In genomic region chr19:45338182-45338581, GRCm38 (mm10) we compare ENCODE assay signal across 10 mouse cellular contexts. TPM values are rescaled to one million over a fixed set of nuclear protein-coding genes. Genes with fewer than 3 reads are reported as not detected.
DNase-seq lines count a peak whose midpoint lies in the region; ATAC-seq and TF ChIP-seq lines count a peak whose summit lies in the region.
"Had no signal": no experiment of that assay in that cellular context is flagged by ENCODE, and none has a peak within 500 bp of the region (broad histone marks: within the 10 kb centered on the region; RNA-seq: fewer than 3 reads in every experiment).

No protein-coding gene starts in this region.

- peak; percentile 78 for ATAC-seq in midbrain, embryonic 15.5 days (replicated peaks)
- ATAC-seq in intestine, postnatal 0 days: no peak

- H3K4me3 ChIP-seq in cortical plate, adult 2 months (ENCODE audit: insufficient read depth, low read length): peak overlapping the region; percentile 27
- no peak overlapping the region for H3K4me3 ChIP-seq in midbrain, embryonic 15.5 days
- H3K4me3 ChIP-seq in intestine, postnatal 0 days (ENCODE audit: low read depth, low read length): no peak overlapping the region
- H3K4me3 ChIP-seq: limb, embryonic 13.5 days had no signal

- H3K9ac ChIP-seq in midbrain, embryonic 15.5 days: peak overlapping the region; percentile 11; the same call in 1 of the 2 replicates
- no peak overlapping the region for H3K9ac ChIP-seq in intestine, postnatal 0 days (ENCODE audit: low read depth, low read length)
- H3K9ac ChIP-seq: limb, embryonic 13.5 days had no signal

- peaks cover 3% of the 10 kb centered on the region for H3K4me1 ChIP-seq in cortical plate, adult 2 months (ENCODE audit: control insufficient read depth, insufficient read depth, low read length)
- peaks cover 19% of the 10 kb centered on the region for H3K4me1 ChIP-seq in midbrain, embryonic 15.5 days
- no peaks in the 10 kb centered on the region for H3K4me1 ChIP-seq in intestine, postnatal 0 days (replicated peaks; ENCODE audit: control insufficient read depth, insufficient read depth, low read length)
- H3K4me1 ChIP-seq: limb, embryonic 13.5 days had no signal

- no peaks in the 10 kb centered on the region for H3K27me3 ChIP-seq in midbrain, embryonic 15.5 days (replicated peaks)
- no peaks in the 10 kb centered on the region for H3K27me3 ChIP-seq in intestine, postnatal 0 days (replicated peaks; ENCODE audit: control insufficient read depth, insufficient read depth, low read length)
- H3K27me3 ChIP-seq: limb, embryonic 13.5 days had no signal

- WGBS in midbrain, embryonic 15.5 days: 19% methylated on average over 10 of the region's 10 CpGs
- WGBS in intestine, postnatal 0 days: 52% methylated on average over 10 of the region's 10 CpGs

- H3K27ac ChIP-seq in cortical plate, adult 2 months (ENCODE audit: insufficient read depth, low read length): peak overlapping the region; percentile 78
- H3K27ac ChIP-seq in midbrain, embryonic 15.5 days: peak overlapping the region; percentile 77
- no peak overlapping the region for H3K27ac ChIP-seq in intestine, postnatal 0 days (ENCODE audit: low read depth, low read length)
- H3K27ac ChIP-seq: limb, embryonic 13.5 days had no signal

- peak; percentile 29 for DNase-seq in 3T3-L1 (ENCODE audit: low read depth, low spot score)
- DNase-seq in layer of hippocampus, adult 18-20 months (ENCODE audit: low spot score in 2 of 2): peak; percentile 57 to 79
- no peak for DNase-seq in heart, postnatal 10 days
- DNase-seq in ovary, adult 18-20 months (ENCODE audit: low spot score): no peak
- DNase-seq in cerebellum, adult 9-11 months: no peak
- DNase-seq: kidney, adult 11 months had no signal

- peak overlapping the region; percentile 17 for H3K4me2 ChIP-seq in midbrain, embryonic 15.5 days
- H3K4me2 ChIP-seq in intestine, postnatal 0 days (replicated peaks; ENCODE audit: low read depth): no peak overlapping the region
- H3K4me2 ChIP-seq: limb, embryonic 13.5 days had no signal

- H3K9me3 ChIP-seq in midbrain, embryonic 15.5 days: no peaks in the 10 kb centered on the region
- no peaks in the 10 kb centered on the region for H3K9me3 ChIP-seq in intestine, postnatal 0 days (ENCODE audit: control insufficient read depth)
- H3K9me3 ChIP-seq: limb, embryonic 13.5 days had no signal

- no peak for TF ChIP-seq CTCF in cortical plate, adult 2 months (IDR thresholded peaks at IDR 0.05; ENCODE audit: extremely low read depth, insufficient read depth, low read length)
- TF ChIP-seq CTCF in intestine, postnatal 0 days (IDR thresholded peaks at IDR 0.05; ENCODE audit: low read depth): no peak

- no peaks in the 10 kb centered on the region for H3K36me3 ChIP-seq in midbrain, embryonic 15.5 days (replicated peaks)
- H3K36me3 ChIP-seq in intestine, postnatal 0 days (ENCODE audit: control insufficient read depth, insufficient read depth): no peaks in the 10 kb centered on the region
- H3K36me3 ChIP-seq: limb, embryonic 13.5 days had no signal

- intact Hi-C loops in heart, postnatal 10 days (cut with DNase I): no loop called here

- peak; percentile 40; the same call in 1 of the 2 replicates for TF ChIP-seq POLR2A in cortical plate, adult 2 months (IDR thresholded peaks at IDR 0.05; ENCODE audit: extremely low read depth, insufficient read depth, low read length)

RNA-seq across cellular contexts. Expression of gene Btrc, which starts 25.4 kb away (rescaled TPM):
- 70.8 and 73.6 TPM in 2 replicates for polyA plus RNA-seq in cortical plate, adult 2 months (2012; rRNA removed)
- 100 to 1,000 TPM in 1 of 2 experiments, 10 to 100 TPM in 1; 99.8 to 104 TPM for total RNA-seq in layer of hippocampus, adult 18-20 months (2021)
- 65.9 and 66.7 TPM in 2 replicates for polyA plus RNA-seq in midbrain, embryonic 15.5 days (2015; fragmentation: Nextera tagmentation; extraction: Ambion mirVana)
- 11.9 and 12.3 TPM in 2 replicates for polyA plus RNA-seq in intestine, postnatal 0 days (2015; fragmentation: Nextera tagmentation; extraction: Ambion mirVana)
- total RNA-seq in heart, postnatal 10 days (2021): 10 to 100 TPM; 22.6 to 24.9 TPM

Comparison
In these comparisons a context has a peak if more than half of its experiments do, and no peak if none do; other contexts are left out.
1. DNase-seq: peak in 3T3-L1 (single experiment) and layer of hippocampus, adult 18-20 months (2 of 2); none in heart, postnatal 10 days (0 of 2), ovary, adult 18-20 months (single experiment) and cerebellum, adult 9-11 months (single experiment).